Mouse (Mus musculus): ENCODE data around the gene Nectin2.

GRCm38 (mm10) chr7:19696336-19696873, 53.9 kb downstream of the Nectin2 start:
- TF ChIP-seq FLI1 (IDR thresholded peaks at IDR 0.05; ENCODE audit: low read length), result no peak
- TF ChIP-seq GATA1 (IDR thresholded peaks at IDR 0.05; ENCODE audit: borderline replicate concordance, low read length), result no peak
